ENCODE assay signal across 9 mouse cellular contexts in the genomic region with DNA sequence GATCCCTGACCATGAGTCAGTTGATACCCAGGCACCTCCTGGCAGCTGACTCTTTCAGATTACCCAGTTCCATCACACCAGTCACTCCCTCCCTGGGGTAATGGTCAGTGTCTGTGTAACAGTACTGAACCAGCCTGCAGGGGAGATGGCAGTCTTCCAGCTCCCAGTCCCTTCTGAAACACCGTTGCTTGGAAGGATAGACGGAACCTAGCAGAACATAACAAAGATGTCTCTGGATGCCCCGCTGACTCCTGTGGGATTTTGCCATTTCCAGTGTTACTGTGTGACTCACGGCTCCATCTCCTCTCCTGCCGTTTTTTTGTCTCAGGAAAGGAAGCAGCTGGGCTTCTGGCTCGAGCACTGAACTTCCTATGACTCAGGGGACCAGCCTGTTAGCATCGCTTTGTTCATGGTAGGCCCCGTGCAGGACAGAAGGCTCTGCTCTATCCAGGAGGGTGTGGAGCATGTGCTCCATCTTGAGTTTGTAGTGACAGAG.
DNase-seq lines count a peak whose midpoint lies in the region; ATAC-seq lines count a peak whose summit lies in the region.
"Had no signal": no experiment of that assay in that cellular context is flagged by ENCODE, and none has a peak within 500 bp of the region (broad histone marks: within the 10 kb centered on the region; RNA-seq: fewer than 3 reads in every experiment).

No protein-coding gene starts in this region.

- ATAC-seq in hindbrain, embryonic 16.5 days, result peak; percentile 89
- peak; percentile 85 for ATAC-seq in stomach, embryonic 16.5 days (ENCODE audit: insufficient read depth, low FRiP score)

- no peak overlapping the region for H3K9ac ChIP-seq in hindbrain, embryonic 16.5 days (ENCODE audit: low read depth, low read length)
- H3K9ac ChIP-seq in stomach, embryonic 16.5 days (ENCODE audit: low read length), result no peak overlapping the region

- WGBS in hindbrain, embryonic 16.5 days, result 18% methylated on average over 8 of the region's 8 CpGs
- WGBS in stomach, embryonic 16.5 days, result 30% methylated on average over 8 of the region's 8 CpGs

- no peaks in the 10 kb centered on the region for H3K27me3 ChIP-seq in hindbrain, embryonic 16.5 days (replicated peaks; ENCODE audit: control insufficient read depth, insufficient read depth, low read length)
- H3K27me3 ChIP-seq in stomach, embryonic 16.5 days (ENCODE audit: control insufficient read depth, insufficient read depth, low read length), result no peaks in the 10 kb centered on the region

- intact Hi-C loops in left cerebral cortex, postnatal 4 days (cut with DNase I), result no loop called here

- H3K4me1 ChIP-seq in hindbrain, embryonic 16.5 days (ENCODE audit: control insufficient read depth, insufficient read depth, low read depth, low read length), result peaks cover 7% of the 10 kb centered on the region
- peaks cover 4% of the 10 kb centered on the region; the same call in 1 of the 2 replicates for H3K4me1 ChIP-seq in stomach, embryonic 16.5 days (ENCODE audit: control insufficient read depth, insufficient read depth, low read length)

- H3K36me3 ChIP-seq in hindbrain, embryonic 16.5 days (ENCODE audit: control insufficient read depth, insufficient read depth, low read length), result no peaks in the 10 kb centered on the region
- no peaks in the 10 kb centered on the region for H3K36me3 ChIP-seq in stomach, embryonic 16.5 days (ENCODE audit: control insufficient read depth, insufficient read depth, low read length)

- peak overlapping the region; percentile 6 for H3K27ac ChIP-seq in hindbrain, embryonic 16.5 days (ENCODE audit: low read depth, low read length)
- H3K27ac ChIP-seq in stomach, embryonic 16.5 days (ENCODE audit: low read length), result peak overlapping the region; percentile 19

- no peaks in the 10 kb centered on the region for H3K9me3 ChIP-seq in hindbrain, embryonic 16.5 days (ENCODE audit: control insufficient read depth, low read length)
- H3K9me3 ChIP-seq in stomach, embryonic 16.5 days (replicated peaks; ENCODE audit: control insufficient read depth, low read length), result no peaks in the 10 kb centered on the region

- H3K4me3 ChIP-seq in hindbrain, embryonic 16.5 days (ENCODE audit: low read length), result no peak overlapping the region
- H3K4me3 ChIP-seq in stomach, embryonic 16.5 days (replicated peaks; ENCODE audit: low read length), result no peak overlapping the region
- H3K4me3 ChIP-seq: erythroblast, embryonic 14.5 days had no signal

- peak; percentile 24 for DNase-seq in gastrocnemius, adult 18-20 months (ENCODE audit: low spot score)
- DNase-seq in gastrocnemius, adult 8-10 months (ENCODE audit: low spot score in 2 of 2), result no peak
- DNase-seq in NIH3T3 (ENCODE audit: low read depth) (peak; percentile 55), adipocyte (ENCODE audit: low spot score) (no peak)
- DNase-seq in fibroblast of lung, adult 2 months (ENCODE audit: low read depth), result peak; percentile 32
- DNase-seq in left cerebral cortex, postnatal 4 days, result peak; percentile 71

- H3K4me2 ChIP-seq in hindbrain, embryonic 16.5 days (ENCODE audit: low read length), result no peak overlapping the region
- peak overlapping the region; percentile 15; the same call in 1 of the 2 replicates for H3K4me2 ChIP-seq in stomach, embryonic 16.5 days (ENCODE audit: low read depth, low read length)

Comparison
In these comparisons a context has a peak if more than half of its experiments do, and no peak if none do; other contexts are left out.
1. DNase-seq: peak in gastrocnemius, adult 18-20 months (single experiment), NIH3T3 (single experiment), fibroblast of lung, adult 2 months (single experiment) and left cerebral cortex, postnatal 4 days (single experiment); none in gastrocnemius, adult 8-10 months (0 of 2) and adipocyte (single experiment).